Mouse (Mus musculus): ENCODE results near the gene Mgst2. TPM values are rescaled to one million over a fixed set of nuclear protein-coding genes. Genes with fewer than 3 reads are reported as not detected.
A peak's percentile ranks its signal among the peaks of the same experiment; 100 is the strongest.

The Mgst2 gene
- polyA plus RNA-seq, 1 experiment from 2014 or later, result 0.52 TPM

DNA sequence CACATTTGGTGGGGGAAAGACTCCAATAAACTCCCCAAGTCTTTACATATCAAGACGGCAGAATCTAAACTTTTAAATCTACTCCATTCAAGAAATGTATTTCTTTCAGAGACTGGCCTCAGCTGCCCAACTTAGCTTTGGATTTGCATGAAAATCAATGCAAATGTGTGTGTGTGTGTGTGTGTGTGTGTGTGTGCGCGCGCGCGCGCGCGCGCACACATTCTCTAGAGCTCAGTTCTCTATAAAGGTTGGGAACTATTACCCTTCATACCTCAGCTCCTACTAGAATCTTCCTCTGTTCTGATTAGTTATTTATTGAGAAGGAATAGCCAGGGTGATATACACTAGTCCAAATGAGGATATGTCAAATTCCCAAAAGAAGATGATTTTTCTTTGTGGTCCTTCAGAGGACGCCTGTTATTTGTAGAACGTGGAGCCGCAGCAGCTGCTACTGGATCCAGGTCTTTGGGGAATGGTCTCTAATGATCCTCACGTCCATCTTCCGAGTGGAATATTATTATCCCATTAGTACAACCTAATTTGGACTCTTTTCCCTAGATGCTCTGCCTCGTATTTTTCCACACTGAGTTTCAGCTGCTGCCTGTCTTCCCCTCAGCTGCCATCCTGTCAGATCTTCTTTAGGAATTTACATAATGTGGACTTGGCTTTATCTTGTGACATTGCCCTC, 71.9 kb downstream of the Mgst2 start:
- ATAC-seq (ENCODE audit: low FRiP score) (no peak), DNase-seq (ENCODE audit: low spot score) (no peak)
- H3K9me3 ChIP-seq (ENCODE audit: control insufficient read depth, low read length), result no peaks in the 10 kb centered on the region
- no peaks in the 10 kb centered on the region for H3K36me3 ChIP-seq (replicated peaks; ENCODE audit: control insufficient read depth, insufficient read depth)
- H3K27ac ChIP-seq, result peak overlapping the region; percentile 53
- H3K27me3 ChIP-seq (ENCODE audit: control insufficient read depth, insufficient read depth, low read length), result no peaks in the 10 kb centered on the region
- WGBS, result 42% methylated on average over 16 of the region's 16 CpGs
- peaks cover 24% of the 10 kb centered on the region for H3K4me1 ChIP-seq (replicated peaks; ENCODE audit: control insufficient read depth, insufficient read depth, low read length)
- H3K4me3 ChIP-seq (replicated peaks; ENCODE audit: low read length), result no peak overlapping the region
- H3K9ac ChIP-seq, result no peak overlapping the region; the same call in 1 of the 2 replicates
- H3K4me2 ChIP-seq (replicated peaks), result no peak overlapping the region

Other genes starting within 250 kb of the Mgst2 start
- 35.7 and 38.8 TPM in 2 replicates for gene Naa15, start 245.2 kb upstream of the Mgst2 start, polyA plus RNA-seq (2014; fragmentation: Nextera tagmentation; extraction: Ambion mirVana)
- gene Rab33b, start 176.4 kb upstream of the Mgst2 start, polyA plus RNA-seq (2014; fragmentation: Nextera tagmentation; extraction: Ambion mirVana), result 26.6 and 29.9 TPM in 2 replicates
- gene Setd7, start 99.5 kb upstream of the Mgst2 start, polyA plus RNA-seq (2014; fragmentation: Nextera tagmentation; extraction: Ambion mirVana), result 2.7 and 2.9 TPM in 2 replicates